Mouse (Mus musculus) brain, embryonic 14.5 days (tissue): ENCODE data around the gene Rassf4.

ENCODE experiments used
- CTCF ChIP-seq: fragments of 200-500 bp; IDR thresholded peaks from 2 replicates; pipeline ENCODE4 v1.5.1; 2012; ENCODE audit warnings: inconsistent platforms, mild to moderate bottlenecking, moderate library complexity, borderline replicate concordance; ENCODE audit not compliant: insufficient read depth, insufficient read length; ENCODE audit errors: extremely low read depth
- POLR2A ChIP-seq: fragments of 200-500 bp; IDR thresholded peaks from 2 replicates; pipeline ENCODE4 v1.6.1; 2012; ENCODE audit warnings: mild to moderate bottlenecking, inconsistent platforms, borderline replicate concordance; ENCODE audit not compliant: poor library complexity, insufficient read depth, insufficient read length, severe bottlenecking; ENCODE audit errors: extremely low read depth

DNA sequence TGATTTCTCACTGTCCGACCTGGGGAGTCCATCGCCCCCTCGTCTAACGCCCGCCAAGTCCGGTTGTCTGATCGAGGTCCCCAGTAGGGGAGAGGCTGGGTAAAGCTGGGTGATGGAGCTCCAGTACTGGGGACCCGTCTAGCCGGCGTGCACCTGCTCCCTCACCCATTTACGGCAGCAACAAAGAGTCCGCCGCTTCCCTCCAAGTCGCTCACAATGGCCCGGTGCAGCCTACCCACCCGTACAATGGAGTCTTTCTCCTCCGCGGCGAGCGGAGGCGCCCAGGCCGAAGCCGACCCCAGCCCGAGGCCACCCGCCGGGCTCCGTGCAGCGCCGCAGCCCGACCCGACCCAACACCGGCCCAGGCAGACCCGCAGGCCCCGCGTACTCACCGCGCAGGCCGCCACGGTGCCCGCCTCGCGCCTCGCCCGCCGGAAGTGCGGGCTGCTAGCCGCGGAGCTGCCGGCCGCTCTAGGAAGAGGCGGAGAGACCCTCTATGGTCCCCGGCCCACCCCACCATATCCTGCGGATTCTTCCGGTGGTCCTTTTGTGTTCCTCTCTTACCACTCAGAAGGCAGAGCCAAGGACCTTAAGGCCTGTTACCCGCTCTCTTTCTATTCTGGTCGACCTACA lies 45.1 kb downstream of the Rassf4 start, which contains the start of gene Zfp422:
- no peak for TF ChIP-seq CTCF
- peak; percentile 100 for TF ChIP-seq POLR2A
